Mouse (Mus musculus) lung, postnatal 0 days (tissue): Measurements from ENCODE around the gene Apol9b.

ENCODE experiments used
- CTCF ChIP-seq: IDR thresholded peaks from 2 replicates; pipeline ENCODE4 v1.5.1; 2016; ENCODE audit warnings: antibody characterized with exemption, mild to moderate bottlenecking
- EP300 ChIP-seq: IDR thresholded peaks from 2 replicates; pipeline ENCODE4 v1.6.1; 2016; ENCODE audit warnings: antibody characterized with exemption, mild to moderate bottlenecking, control low read depth

DNA sequence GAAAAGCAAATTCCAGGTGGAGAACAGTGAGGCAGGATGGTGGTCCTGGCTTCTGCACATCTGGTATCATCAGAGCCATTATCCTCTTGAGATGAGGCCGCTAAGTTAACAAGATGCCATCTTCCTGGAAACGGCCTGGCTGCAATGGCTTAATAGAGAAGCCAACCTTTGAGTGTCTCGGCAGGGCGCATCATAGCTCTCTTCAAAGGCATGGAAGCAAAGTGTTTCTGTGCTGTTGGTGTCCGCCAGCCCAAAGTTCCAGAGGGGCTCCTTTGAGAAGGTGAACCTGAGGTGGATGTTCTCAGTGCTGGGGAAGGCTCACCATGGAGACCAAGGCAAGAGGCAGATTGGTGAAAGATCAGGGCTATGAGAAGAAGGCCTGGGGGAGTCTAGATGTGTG lies 2.8 kb downstream of the Apol9b start:
- TF ChIP-seq CTCF (no peak), EP300 (no peak)
